Mouse (Mus musculus): ENCODE results near the gene Mei1. TPM values are rescaled to one million over a fixed set of nuclear protein-coding genes. Genes with fewer than 3 reads are reported as not detected.

The Mei1 gene
- polyA plus RNA-seq, 1 experiment from 2014 or later = not detected

DNA sequence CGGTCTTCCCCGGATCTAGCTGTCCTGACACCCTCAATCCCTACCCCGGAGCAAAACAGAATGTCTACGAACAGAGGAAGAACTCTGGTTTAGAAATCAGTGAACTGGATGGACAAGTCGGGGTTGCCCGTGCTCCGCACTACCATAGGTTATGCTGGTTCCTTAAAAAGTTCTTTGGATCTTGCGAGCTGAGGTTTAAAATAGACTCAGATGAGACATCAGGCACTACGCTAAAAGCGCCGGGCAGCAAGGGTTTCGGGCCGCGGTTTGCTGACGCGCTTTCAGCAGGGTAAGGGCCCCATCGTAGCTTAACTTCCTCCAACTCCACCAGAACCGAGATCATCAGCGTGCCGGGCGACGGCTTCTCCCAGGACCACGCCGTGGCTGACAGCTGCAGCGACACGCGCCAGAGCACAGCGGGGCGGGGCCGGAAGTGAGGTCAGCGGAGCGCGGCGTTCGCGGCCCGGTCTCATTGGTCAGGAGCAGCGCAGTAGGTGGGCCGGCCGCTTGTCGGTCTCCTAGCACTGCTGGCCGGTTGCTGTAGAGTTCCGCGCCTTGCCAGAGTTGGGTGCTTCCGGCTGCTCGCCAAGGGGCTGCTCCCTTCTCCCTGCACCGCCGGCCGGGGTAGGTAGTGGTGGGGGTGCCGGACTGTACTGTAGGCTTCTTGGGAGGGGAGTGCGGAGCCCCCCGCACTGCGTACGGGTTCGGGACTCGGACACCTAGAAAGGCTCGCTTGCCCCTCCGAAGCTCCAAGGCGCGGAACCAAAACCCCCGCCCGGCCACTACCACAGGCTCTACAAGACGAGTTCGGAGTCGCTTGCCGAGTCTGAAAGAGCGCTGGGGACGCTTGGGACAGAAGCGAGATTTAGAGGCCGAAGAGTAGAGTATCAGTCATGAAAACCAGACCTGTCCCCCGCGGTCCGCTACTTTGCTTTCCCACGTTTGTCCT, 57.9 kb downstream of the Mei1 start, which contains the start of gene Ccdc134:
Ccdc134 (plus strand) TSS at position 497 of the 949 bp plus-strand sequence.
- Histone ChIP-seq H3K4me3 (ENCODE audit: low read length) (peak within 1 kb of the TSS; percentile 79), H3K9ac (ENCODE audit: low read length) (peak within 1 kb of the TSS; percentile 84), H3K4me2 (ENCODE audit: low read depth, low read length) (peak within 1 kb of the TSS; percentile 96), H3K27me3 (ENCODE audit: control insufficient read depth, insufficient read depth, low read depth, low read length) (no peaks in the 10 kb centered on the region), H3K4me1 (replicated peaks; ENCODE audit: control insufficient read depth, insufficient read depth, low read length) (peaks cover 9% of the 10 kb centered on the region), H3K36me3 (ENCODE audit: control insufficient read depth, insufficient read depth, low read length) (no peaks in the 10 kb centered on the region), H3K27ac (ENCODE audit: low read length) (peak within 1 kb of the TSS; percentile 70), H3K9me3 (ENCODE audit: control insufficient read depth, low read length) (no peaks in the 10 kb centered on the region)
- ATAC-seq (ENCODE audit: low read depth) = peak; percentile 100
- WGBS = under 1% methylated on average over 74 of the region's 74 CpGs

DNA sequence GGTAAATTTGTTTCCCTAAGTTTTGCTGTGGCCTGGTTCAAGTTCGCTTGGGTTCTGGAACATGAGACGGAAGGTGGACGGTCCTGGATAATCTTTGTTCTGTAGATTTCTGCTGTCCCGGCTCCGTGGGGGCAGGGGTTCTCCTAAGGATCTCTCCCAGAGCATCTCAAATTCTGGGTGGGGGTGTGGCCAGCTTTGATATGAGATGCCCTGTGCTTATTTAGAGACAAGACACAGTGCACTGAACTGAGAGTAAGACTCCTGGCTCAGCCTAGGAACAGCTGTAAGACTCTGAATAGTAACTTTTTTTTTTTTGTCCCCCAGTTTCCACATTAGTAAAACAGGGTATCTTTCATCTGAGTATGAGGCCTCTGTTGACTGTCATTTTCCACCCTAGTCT, 58.6 kb downstream of the Mei1 start:
- WGBS = under 1% methylated on average over 5 of the region's 5 CpGs
- no peak for ATAC-seq (ENCODE audit: low read depth)
- H3K4me2 ChIP-seq (ENCODE audit: low read depth, low read length) = peak overlapping the region; percentile 96
- no peaks in the 10 kb centered on the region for H3K36me3 ChIP-seq (ENCODE audit: control insufficient read depth, insufficient read depth, low read length)
- H3K4me3 ChIP-seq (ENCODE audit: low read length) = peak overlapping the region; percentile 79
- 0 out of 2 replicates have a peak overlapping the region, but pooled peaks have one; percentile 70 for H3K27ac ChIP-seq (ENCODE audit: low read length)
- peak overlapping the region; percentile 84 for H3K9ac ChIP-seq (ENCODE audit: low read length)
- no peaks in the 10 kb centered on the region for H3K9me3 ChIP-seq (ENCODE audit: control insufficient read depth, low read length)
- H3K4me1 ChIP-seq (replicated peaks; ENCODE audit: control insufficient read depth, insufficient read depth, low read length) = peaks cover 9% of the 10 kb centered on the region
- no peaks in the 10 kb centered on the region for H3K27me3 ChIP-seq (ENCODE audit: control insufficient read depth, insufficient read depth, low read depth, low read length)

DNA sequence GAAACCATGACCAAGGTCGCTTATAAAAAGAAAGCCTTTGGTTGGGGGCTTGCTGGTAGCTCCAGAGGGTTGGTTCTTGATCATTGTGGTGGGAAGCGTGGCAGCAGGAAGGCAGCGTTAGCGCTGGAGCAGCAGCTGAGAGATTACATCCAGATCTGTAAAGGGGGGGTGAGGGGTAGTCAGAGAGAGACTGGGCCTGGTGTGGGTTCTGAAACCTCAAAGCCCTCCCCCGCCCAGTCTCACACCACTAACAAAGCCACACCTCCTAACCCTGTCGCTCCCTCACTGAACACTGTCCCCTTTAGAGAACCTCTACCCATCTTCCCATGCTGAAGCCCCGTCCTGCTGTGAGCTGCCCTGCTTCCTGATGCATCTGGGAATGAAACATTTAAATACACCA, 60.8 kb downstream of the Mei1 start:
- peaks cover 9% of the 10 kb centered on the region for H3K4me1 ChIP-seq (replicated peaks; ENCODE audit: control insufficient read depth, insufficient read depth, low read length)
- H3K27ac ChIP-seq (ENCODE audit: low read length) = no peak overlapping the region
- no peak overlapping the region for H3K9ac ChIP-seq (ENCODE audit: low read length)
- 67% methylated on average over 7 of the region's 7 CpGs for WGBS
- no peak overlapping the region for H3K4me3 ChIP-seq (ENCODE audit: low read length)
- H3K9me3 ChIP-seq (ENCODE audit: control insufficient read depth, low read length) = no peaks in the 10 kb centered on the region
- ATAC-seq (ENCODE audit: low read depth) = no peak
- no peaks in the 10 kb centered on the region for H3K36me3 ChIP-seq (ENCODE audit: control insufficient read depth, insufficient read depth, low read length)
- H3K27me3 ChIP-seq (ENCODE audit: control insufficient read depth, insufficient read depth, low read depth, low read length) = no peaks in the 10 kb centered on the region
- H3K4me2 ChIP-seq (ENCODE audit: low read depth, low read length) = no peak overlapping the region

DNA sequence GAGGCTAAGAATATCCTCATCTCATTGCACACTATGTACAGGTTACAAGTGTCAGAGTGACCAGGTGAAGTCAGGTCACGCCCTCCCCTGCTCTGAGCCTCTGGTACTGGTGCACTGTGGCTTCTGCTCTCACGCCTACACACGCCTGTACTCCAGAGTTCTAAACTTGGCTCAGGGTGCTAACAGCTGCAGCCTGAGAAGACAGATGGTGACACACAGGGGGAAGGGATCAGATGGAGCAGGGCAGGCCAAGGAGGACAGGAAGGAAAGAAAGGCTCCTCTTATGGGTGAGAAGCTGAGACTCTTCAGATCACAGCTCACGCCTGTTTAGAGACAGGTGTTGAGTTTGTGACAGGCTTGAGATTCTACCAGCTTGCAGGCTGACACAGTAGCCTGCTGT, 65.6 kb downstream of the Mei1 start:
- Histone ChIP-seq H3K36me3 (ENCODE audit: control insufficient read depth, insufficient read depth, low read length) (no peaks in the 10 kb centered on the region), H3K27me3 (ENCODE audit: control insufficient read depth, insufficient read depth, low read depth, low read length) (no peaks in the 10 kb centered on the region), H3K9me3 (ENCODE audit: control insufficient read depth, low read length) (no peaks in the 10 kb centered on the region), H3K4me1 (replicated peaks; ENCODE audit: control insufficient read depth, insufficient read depth, low read length) (no peaks in the 10 kb centered on the region), H3K4me3 (ENCODE audit: low read length) (no peak overlapping the region), H3K4me2 (ENCODE audit: low read depth, low read length) (no peak overlapping the region), H3K27ac (ENCODE audit: low read length) (no peak overlapping the region), H3K9ac (ENCODE audit: low read length) (no peak overlapping the region)
- no peak for ATAC-seq (ENCODE audit: low read depth)
- WGBS = 72% methylated on average over 4 of the region's 4 CpGs

DNA sequence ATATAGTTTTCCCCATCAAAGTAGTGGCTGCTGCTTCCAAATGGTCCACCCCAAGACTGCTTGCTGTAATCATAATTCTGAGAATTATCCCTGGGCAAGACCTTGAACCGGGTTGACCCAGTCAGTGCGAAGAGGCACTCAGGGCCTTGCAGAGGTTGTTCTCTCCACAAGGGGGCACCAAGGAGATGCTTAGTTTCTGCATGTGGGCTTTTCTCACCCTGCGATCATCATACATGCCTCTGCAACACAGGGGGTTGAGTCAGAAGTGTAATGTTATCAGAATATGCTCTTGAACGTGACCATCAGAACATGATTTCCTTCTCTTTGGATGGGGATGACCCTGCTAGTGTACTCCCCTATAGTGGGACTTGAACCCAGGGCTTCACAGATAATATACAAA, 68.8 kb downstream of the Mei1 start:
- H3K4me1 ChIP-seq (replicated peaks; ENCODE audit: control insufficient read depth, insufficient read depth, low read length) = no peaks in the 10 kb centered on the region
- ATAC-seq (ENCODE audit: low read depth) = peak; percentile 67

DNA sequence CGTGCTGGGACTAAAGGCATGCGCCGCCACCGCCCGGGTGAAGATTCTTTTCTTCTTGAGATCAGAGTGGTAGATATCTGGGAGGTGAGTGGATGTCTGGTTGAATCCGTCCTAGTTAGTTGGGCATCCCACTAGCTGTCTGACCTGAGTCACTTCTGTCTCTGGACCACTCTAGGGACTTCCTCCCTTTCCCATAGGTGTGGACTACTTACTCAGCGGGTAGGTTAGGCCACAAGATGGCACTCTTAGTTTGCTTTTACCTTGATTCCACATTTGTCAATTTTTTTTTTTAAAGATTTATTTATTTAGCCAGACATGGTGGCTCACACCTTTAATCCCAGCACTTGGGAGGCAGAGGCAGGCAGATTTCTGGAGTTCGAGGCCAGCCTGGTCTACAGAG, 69.4 kb downstream of the Mei1 start:
- ATAC-seq (ENCODE audit: low read depth) = no peak
- 89% methylated on average over 8 of the region's 8 CpGs for WGBS
- Histone ChIP-seq H3K4me1 (replicated peaks; ENCODE audit: control insufficient read depth, insufficient read depth, low read length) (no peaks in the 10 kb centered on the region; the same call in 1 of the 2 replicates), H3K9me3 (ENCODE audit: control insufficient read depth, low read length) (no peaks in the 10 kb centered on the region), H3K27me3 (ENCODE audit: control insufficient read depth, insufficient read depth, low read depth, low read length) (no peaks in the 10 kb centered on the region), H3K4me3 (ENCODE audit: low read length) (no peak overlapping the region), H3K9ac (ENCODE audit: low read length) (no peak overlapping the region), H3K27ac (ENCODE audit: low read length) (no peak overlapping the region), H3K36me3 (ENCODE audit: control insufficient read depth, insufficient read depth, low read length) (no peaks in the 10 kb centered on the region), H3K4me2 (ENCODE audit: low read depth, low read length) (no peak overlapping the region)

More for the DNA sequence above, 68.8 kb downstream of the Mei1 start:
- Histone ChIP-seq H3K9ac (ENCODE audit: low read length) (no peak overlapping the region), H3K9me3 (ENCODE audit: control insufficient read depth, low read length) (no peaks in the 10 kb centered on the region), H3K4me3 (ENCODE audit: low read length) (no peak overlapping the region), H3K27me3 (ENCODE audit: control insufficient read depth, insufficient read depth, low read depth, low read length) (no peaks in the 10 kb centered on the region), H3K27ac (ENCODE audit: low read length) (no peak overlapping the region), H3K4me2 (ENCODE audit: low read depth, low read length) (no peak overlapping the region), H3K36me3 (ENCODE audit: control insufficient read depth, insufficient read depth, low read length) (no peaks in the 10 kb centered on the region)
- WGBS = 44% methylated on average over 4 of the region's 4 CpGs

DNA sequence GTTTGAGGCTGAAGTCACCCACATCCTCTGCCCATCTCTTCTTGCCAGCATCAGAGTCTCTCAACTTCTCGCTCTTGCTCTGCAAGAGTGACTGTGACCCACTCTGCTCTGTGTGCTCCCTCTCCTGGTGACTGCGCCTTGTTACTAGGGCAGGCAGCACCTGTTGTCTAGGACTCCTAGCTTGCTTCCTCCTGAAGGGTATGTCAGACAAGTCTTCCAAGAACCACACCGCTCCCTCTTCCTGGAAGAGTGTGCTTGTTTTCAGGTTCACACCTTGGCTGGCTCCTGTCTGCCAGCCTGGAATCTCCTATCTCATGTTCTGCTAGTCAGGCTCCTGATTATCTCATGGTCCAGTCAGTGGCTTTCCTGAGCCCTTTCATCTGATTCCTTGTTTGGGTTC, 70.6 kb downstream of the Mei1 start:
- WGBS = 85% methylated on average over 3 of the region's 3 CpGs
- Histone ChIP-seq H3K9me3 (ENCODE audit: control insufficient read depth, low read length) (no peaks in the 10 kb centered on the region), H3K4me3 (ENCODE audit: low read length) (no peak overlapping the region), H3K4me2 (ENCODE audit: low read depth, low read length) (no peak overlapping the region), H3K27me3 (ENCODE audit: control insufficient read depth, insufficient read depth, low read depth, low read length) (no peaks in the 10 kb centered on the region), H3K4me1 (replicated peaks; ENCODE audit: control insufficient read depth, insufficient read depth, low read length) (no peaks in the 10 kb centered on the region; the same call in 1 of the 2 replicates), H3K36me3 (ENCODE audit: control insufficient read depth, insufficient read depth, low read length) (no peaks in the 10 kb centered on the region), H3K9ac (ENCODE audit: low read length) (no peak overlapping the region), H3K27ac (ENCODE audit: low read length) (no peak overlapping the region)
- ATAC-seq (ENCODE audit: low read depth) = no peak; the same call in 1 of the 2 replicates

DNA sequence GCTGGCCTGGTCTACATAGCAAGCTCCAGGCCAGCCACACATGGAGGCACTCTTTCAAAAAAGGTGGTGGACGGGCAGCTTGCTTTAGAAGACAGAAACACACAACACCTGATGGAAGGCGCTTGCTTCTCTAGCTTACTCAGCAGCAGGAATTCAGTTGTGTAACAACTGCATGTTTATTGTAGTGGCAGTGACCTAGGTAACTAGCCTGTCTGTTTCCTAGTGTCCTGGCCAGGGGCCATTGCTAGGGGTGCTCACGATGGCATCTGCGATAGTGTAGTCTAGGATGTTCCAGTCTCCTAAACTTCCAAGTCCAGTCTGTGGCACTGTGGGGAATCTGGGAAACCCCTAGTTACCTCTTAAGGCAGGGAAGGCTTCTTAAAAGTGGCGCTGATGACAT, 74.4 kb downstream of the Mei1 start:
- ATAC-seq (ENCODE audit: low read depth) = no peak
- Histone ChIP-seq H3K9me3 (ENCODE audit: control insufficient read depth, low read length) (no peaks in the 10 kb centered on the region), H3K4me2 (ENCODE audit: low read depth, low read length) (no peak overlapping the region), H3K27ac (ENCODE audit: low read length) (no peak overlapping the region), H3K9ac (ENCODE audit: low read length) (no peak overlapping the region), H3K36me3 (ENCODE audit: control insufficient read depth, insufficient read depth, low read length) (no peaks in the 10 kb centered on the region), H3K27me3 (ENCODE audit: control insufficient read depth, insufficient read depth, low read depth, low read length) (no peaks in the 10 kb centered on the region), H3K4me1 (replicated peaks; ENCODE audit: control insufficient read depth, insufficient read depth, low read length) (peaks cover 20% of the 10 kb centered on the region), H3K4me3 (ENCODE audit: low read length) (no peak overlapping the region)
- 84% methylated on average over 5 of the region's 5 CpGs for WGBS

DNA sequence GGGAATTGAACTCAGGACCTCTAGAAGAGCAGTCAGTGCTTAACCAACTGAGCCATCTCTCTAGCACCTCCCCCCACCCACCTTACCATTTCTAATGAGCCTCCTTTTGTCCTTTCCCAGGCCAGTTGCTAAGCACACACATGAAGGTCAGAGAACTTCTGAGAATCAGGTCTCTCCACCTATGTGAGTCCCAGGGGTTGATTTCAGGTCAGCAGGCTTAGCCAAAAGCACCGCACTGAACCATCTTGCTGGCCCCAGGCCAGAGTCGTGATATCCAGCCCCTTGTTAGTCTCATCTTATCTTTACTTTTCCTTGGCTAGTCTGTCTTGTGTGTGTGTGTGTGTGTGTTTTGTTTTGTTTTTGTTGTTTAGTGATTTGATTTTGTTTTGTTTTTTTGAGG, 75.6 kb downstream of the Mei1 start:
- H3K9ac ChIP-seq (ENCODE audit: low read length) = no peak overlapping the region
- H3K4me2 ChIP-seq (ENCODE audit: low read depth, low read length) = no peak overlapping the region

More for the DNA sequence above, 75.6 kb downstream of the Mei1 start:
- Histone ChIP-seq H3K4me3 (ENCODE audit: low read length) (no peak overlapping the region), H3K9me3 (ENCODE audit: control insufficient read depth, low read length) (no peaks in the 10 kb centered on the region), H3K36me3 (ENCODE audit: control insufficient read depth, insufficient read depth, low read length) (no peaks in the 10 kb centered on the region), H3K4me1 (replicated peaks; ENCODE audit: control insufficient read depth, insufficient read depth, low read length) (peaks cover 23% of the 10 kb centered on the region), H3K27me3 (ENCODE audit: control insufficient read depth, insufficient read depth, low read depth, low read length) (no peaks in the 10 kb centered on the region), H3K27ac (ENCODE audit: low read length) (peak overlapping the region; percentile 83; the same call in 1 of the 2 replicates)
- ATAC-seq (ENCODE audit: low read depth) = no peak
- WGBS = 29% methylated on average over 2 of the region's 2 CpGs

Data from lung, embryonic 16.5 days (tissue).